Mouse (Mus musculus): ENCODE measurements around the gene Ncaph. TPM values are rescaled to one million over a fixed set of nuclear protein-coding genes. Genes with fewer than 3 reads are reported as not detected.
"Not testable (repeated sequence)": the region's sequence is repeated elsewhere in the genome, so short reads cannot be mapped to it uniquely, and the experiment has no call there.

Gene Ncaph
- polyA plus RNA-seq, 1 experiment = 14.2 TPM

- H3K79me2 ChIP-seq (ENCODE audit: control insufficient read depth, insufficient read depth) = no peaks in the 10 kb centered on the region
- H3K36me3 ChIP-seq (ENCODE audit: control insufficient read depth, insufficient read depth) = no peaks in the 10 kb centered on the region
- H3K4me3 ChIP-seq = no peak overlapping the region
- no peak overlapping the region for H3ac ChIP-seq (ENCODE audit: control insufficient read depth, insufficient read length)
- peak overlapping the region; percentile 35 for H3K4me2 ChIP-seq (ENCODE audit: low read depth)
- no peaks in the 10 kb centered on the region for H3K27me3 ChIP-seq (ENCODE audit: control insufficient read depth, insufficient read depth, insufficient read length)
- no peak for TF ChIP-seq MYOD1 (IDR thresholded peaks at IDR 0.05; ENCODE audit: control insufficient read depth in 1 of 3, insufficient read length in 2 of 3, low read depth in 2 of 3)
Measured at GRCm38 (mm10) chr2:127139094-127139493, 5.3 kb upstream of the Ncaph start.

- H3K4me2 ChIP-seq (ENCODE audit: low read depth) = no peak overlapping the region
- no peaks in the 10 kb centered on the region for H3K36me3 ChIP-seq (ENCODE audit: control insufficient read depth, insufficient read depth)
- TF ChIP-seq MYOG (IDR thresholded peaks at IDR 0.05; ENCODE audit: control insufficient read depth in 1 of 3, insufficient read depth in 1 of 3, insufficient read length in 2 of 3, low read depth in 2 of 3) (no peak), MYOD1 (IDR thresholded peaks at IDR 0.05; ENCODE audit: control insufficient read depth in 1 of 3, insufficient read length in 2 of 3, low read depth in 2 of 3) (no peak), MAX (IDR thresholded peaks at IDR 0.05; ENCODE audit: low read depth) (no peak), SRF (IDR thresholded peaks at IDR 0.05; ENCODE audit: control insufficient read depth, insufficient read length, low read depth) (no peak)
- no peak overlapping the region for H3K4me3 ChIP-seq
- peaks cover under 1% of the 10 kb centered on the region for H3K79me2 ChIP-seq (ENCODE audit: control insufficient read depth, insufficient read depth)
- H3K27me3 ChIP-seq (ENCODE audit: control insufficient read depth, insufficient read depth, insufficient read length) = no peaks in the 10 kb centered on the region
- H3ac ChIP-seq (ENCODE audit: control insufficient read depth, insufficient read length) = no peak overlapping the region
Measured at GRCm38 (mm10) chr2:127138449-127138848, 4.7 kb upstream of the Ncaph start.

- Histone ChIP-seq H3K27me3 (ENCODE audit: control insufficient read depth, insufficient read depth, insufficient read length) (no peaks in the 10 kb centered on the region), H3K36me3 (ENCODE audit: control insufficient read depth, insufficient read depth) (no peaks in the 10 kb centered on the region), H3ac (ENCODE audit: control insufficient read depth, insufficient read length) (no peak overlapping the region), H3K4me2 (ENCODE audit: low read depth) (no peak overlapping the region), H3K4me3 (no peak overlapping the region), H3K79me2 (ENCODE audit: control insufficient read depth, insufficient read depth) (peaks cover 6% of the 10 kb centered on the region)
- TF ChIP-seq MYOG (IDR thresholded peaks at IDR 0.05; ENCODE audit: control insufficient read depth in 1 of 3, insufficient read depth in 1 of 3, insufficient read length in 2 of 3, low read depth in 2 of 3) (no peak), TCF3 (IDR thresholded peaks at IDR 0.05; ENCODE audit: insufficient read length, low read depth) (no peak), POLR2A (IDR thresholded peaks at IDR 0.05; ENCODE audit: insufficient read length, low read depth) (no peak), USF1 (IDR thresholded peaks at IDR 0.05; ENCODE audit: low read depth) (no peak), SRF (IDR thresholded peaks at IDR 0.05; ENCODE audit: control insufficient read depth, insufficient read length, low read depth) (no peak), TCF12 (IDR thresholded peaks at IDR 0.05; ENCODE audit: insufficient read depth, poor library complexity, severe bottlenecking) (no peak), MYOD1 (IDR thresholded peaks at IDR 0.05; ENCODE audit: control insufficient read depth in 1 of 3, insufficient read length in 2 of 3, low read depth in 2 of 3) (no peak), POLR2AphosphoS2 (IDR thresholded peaks at IDR 0.05; ENCODE audit: insufficient read length, low read depth) (no peak), CEBPB (IDR thresholded peaks at IDR 0.05; ENCODE audit: insufficient read depth, poor library complexity, severe bottlenecking) (no peak), E2F4 (IDR thresholded peaks at IDR 0.05; ENCODE audit: insufficient read depth) (no peak), MAX (IDR thresholded peaks at IDR 0.05; ENCODE audit: low read depth) (no peak), REST (IDR thresholded peaks at IDR 0.05; ENCODE audit: insufficient read depth, insufficient read length) (no peak)
Measured at GRCm38 (mm10) chr2:127137838-127138420, 4.2 kb upstream of the Ncaph start.

- Histone ChIP-seq H3K4me2 (ENCODE audit: low read depth) (no peak overlapping the region), H3K4me3 (no peak overlapping the region), H3K36me3 (ENCODE audit: control insufficient read depth, insufficient read depth) (no peaks in the 10 kb centered on the region)
Measured at GRCm38 (mm10) chr2:127136979-127137378, 3.2 kb upstream of the Ncaph start.

GRCm38 (mm10) chr2:127135255-127135654 is 1.5 kb upstream of the Ncaph start:
- H3K27me3 ChIP-seq (ENCODE audit: control insufficient read depth, insufficient read depth, insufficient read length); H3K36me3 ChIP-seq (ENCODE audit: control insufficient read depth, insufficient read depth); H3K4me3 ChIP-seq; H3K4me2 ChIP-seq (ENCODE audit: low read depth); H3ac ChIP-seq (ENCODE audit: control insufficient read depth, insufficient read length): not testable (repeated sequence)
- H3K79me2 ChIP-seq (ENCODE audit: control insufficient read depth, insufficient read depth) = peaks cover 33% of the 10 kb centered on the region

More at GRCm38 (mm10) chr2:127136979-127137378, 3.2 kb upstream of the Ncaph start:
- no peak for TF ChIP-seq REST (IDR thresholded peaks at IDR 0.05; ENCODE audit: insufficient read depth, insufficient read length)
- TF ChIP-seq CEBPB (IDR thresholded peaks at IDR 0.05; ENCODE audit: insufficient read depth, poor library complexity, severe bottlenecking) = no peak
- no peak for TF ChIP-seq SRF (IDR thresholded peaks at IDR 0.05; ENCODE audit: control insufficient read depth, insufficient read length, low read depth)
- no peak for TF ChIP-seq MYOG (IDR thresholded peaks at IDR 0.05; ENCODE audit: control insufficient read depth in 1 of 3, insufficient read depth in 1 of 3, insufficient read length in 2 of 3, low read depth in 2 of 3)
- TF ChIP-seq MAX (IDR thresholded peaks at IDR 0.05; ENCODE audit: low read depth) = no peak
- TF ChIP-seq TCF12 (IDR thresholded peaks at IDR 0.05; ENCODE audit: insufficient read depth, poor library complexity, severe bottlenecking) = no peak
- no peak for TF ChIP-seq E2F4 (IDR thresholded peaks at IDR 0.05; ENCODE audit: insufficient read depth)
- no peak for TF ChIP-seq MYOD1 (IDR thresholded peaks at IDR 0.05; ENCODE audit: control insufficient read depth in 1 of 3, insufficient read length in 2 of 3, low read depth in 2 of 3)
- TF ChIP-seq USF1 (IDR thresholded peaks at IDR 0.05; ENCODE audit: low read depth) = no peak
- no peak for TF ChIP-seq POLR2AphosphoS2 (IDR thresholded peaks at IDR 0.05; ENCODE audit: insufficient read length, low read depth)
- Histone ChIP-seq H3ac (ENCODE audit: control insufficient read depth, insufficient read length) (no peak overlapping the region), H3K27me3 (ENCODE audit: control insufficient read depth, insufficient read depth, insufficient read length) (no peaks in the 10 kb centered on the region), H3K79me2 (ENCODE audit: control insufficient read depth, insufficient read depth) (peaks cover 15% of the 10 kb centered on the region)

Data from myocyte (in vitro differentiated cells).